Mouse (Mus musculus): ENCODE measurements around the gene Iqsec3.

GRCm38 (mm10) chr6:121457381-121457780 lies 16.1 kb downstream of the Iqsec3 start:
- TF ChIP-seq CTCF (IDR thresholded peaks at IDR 0.05; ENCODE audit: extremely low read depth, insufficient read depth, low read length), result no peak
- no peak for TF ChIP-seq POLR2A (IDR thresholded peaks at IDR 0.05; ENCODE audit: extremely low read depth, insufficient read depth, low read length)

Data from cortical plate, adult 2 months (tissue).